Mouse (Mus musculus) heart, embryonic 13.5 days (tissue): ENCODE measurements around the gene Magee1. TPM values are rescaled to one million over a fixed set of nuclear protein-coding genes. Genes with fewer than 3 reads are reported as not detected.
"Not testable (repeated sequence)": the region's sequence is repeated elsewhere in the genome, so short reads cannot be mapped to it uniquely, and the experiment has no call there.

ENCODE experiments used
- ATAC-seq: fragments of 200-750 bp; cut with Nextera tagmentation; 2 replicates; pipeline ENCODE4 v1.8.0; 2017; ENCODE audit warnings: moderate TSS enrichment; ENCODE audit not compliant: insufficient number of reproducible peaks, low FRiP score, low TSS enrichment; ENCODE audit errors: extremely low read depth
- H3K27ac ChIP-seq: fragments of 300-500 bp; sonication (generic); replicated peaks from 2 replicates; pipeline ENCODE4 v1.5.1; 2015; ENCODE audit warnings: moderate library complexity, mild to moderate bottlenecking, inconsistent platforms
- H3K27me3 ChIP-seq: fragments of 300-500 bp; sonication (generic); replicated peaks from 2 replicates; pipeline ENCODE4 v1.6.1; 2015; ENCODE audit warnings: mild to moderate bottlenecking, inconsistent platforms
- H3K36me3 ChIP-seq: fragments of 300-500 bp; sonication (generic); 2 replicates; pipeline ENCODE4 v1.6.1; 2015; ENCODE audit warnings: mild to moderate bottlenecking, inconsistent platforms
- H3K4me1 ChIP-seq: fragments of 300-500 bp; sonication (generic); 2 replicates; pipeline ENCODE4 v1.6.1; 2015; ENCODE audit warnings: inconsistent platforms
- H3K4me2 ChIP-seq: fragments of 300-500 bp; sonication (generic); 2 replicates; pipeline ENCODE4 v1.6.1; 2015; ENCODE audit warnings: inconsistent platforms, mild to moderate bottlenecking, moderate library complexity
- H3K4me3 ChIP-seq: fragments of 300-500 bp; sonication (generic); 2 replicates; pipeline ENCODE4 v1.5.1; 2015; ENCODE audit warnings: moderate library complexity, mild to moderate bottlenecking, inconsistent platforms
- H3K9ac ChIP-seq: fragments of 300-500 bp; sonication (generic); 2 replicates; pipeline ENCODE4 v1.6.1; 2015; ENCODE audit warnings: inconsistent platforms, mild to moderate bottlenecking, moderate library complexity
- H3K9me3 ChIP-seq: fragments of 300-500 bp; sonication (generic); 2 replicates; pipeline ENCODE4 v1.6.1; 2016; ENCODE audit warnings: inconsistent platforms
- WGBS: fragments of 180-500 bp; shearing (Covaris S2); methylation state at CpG from one replicate; pipeline ENCODE4 v1.1.7; 2015; ENCODE audit warnings: mixed read lengths; 5-methylcytosine and 5-hydroxymethylcytosine counted together
- polyA plus RNA-seq: library from polyadenylated mRNA; unstranded; fragments of >200 nt; fragmentation: Nextera tagmentation; extraction: Ambion mirVana; gene quantifications from 2 replicates; pipeline ENCODE4 v1.2.1, GENCODE M21; 2015

The Magee1 gene
- polyA plus RNA-seq, result 12.5 and 14.2 TPM in 2 replicates

GRCm38 (mm10) chrX:105120275-105121226, at the start of gene Magee1:
Magee1 (plus strand) TSS chrX:105120378.
- ATAC-seq, result peak; percentile 37; the same call in 1 of the 2 replicates
- H3K9me3 ChIP-seq, result no peaks in the 10 kb centered on the region
- H3K4me3 ChIP-seq, result peak within 1 kb of the TSS; percentile 69
- WGBS, result 8% methylated on average over 64 of the region's 65 CpGs
- H3K36me3 ChIP-seq, result no peaks in the 10 kb centered on the region; the same call in 1 of the 2 replicates
- H3K4me2 ChIP-seq, result peak within 1 kb of the TSS; percentile 86
- H3K4me1 ChIP-seq, result no peaks in the 10 kb centered on the region
- peak within 1 kb of the TSS; percentile 36; the same call in 1 of the 2 replicates for H3K27ac ChIP-seq
- H3K27me3 ChIP-seq, result peaks cover 64% of the 10 kb centered on the region
- H3K9ac ChIP-seq, result peak within 1 kb of the TSS; percentile 82

GRCm38 (mm10) chrX:105079151-105079550, 41.0 kb upstream of the Magee1 start:
- Histone ChIP-seq H3K9ac (peak overlapping the region; percentile 78), H3K9me3 (no peaks in the 10 kb centered on the region), H3K27me3 (no peaks in the 10 kb centered on the region), H3K4me3 (peak overlapping the region; percentile 64), H3K36me3 (peaks cover 19% of the 10 kb centered on the region), H3K4me1 (peaks cover 5% of the 10 kb centered on the region), H3K27ac (no peak overlapping the region), H3K4me2 (peak overlapping the region; percentile 79)
- WGBS, result 3% methylated on average over 12 of the region's 12 CpGs
- no peak for ATAC-seq

- no peaks in the 10 kb centered on the region for H3K9me3 ChIP-seq
- ATAC-seq, result peak; percentile 73
- peaks cover 5% of the 10 kb centered on the region for H3K4me1 ChIP-seq
- H3K4me3 ChIP-seq, result peak within 1 kb of the TSS; percentile 64
- peak within 1 kb of the TSS; percentile 40; the same call in 1 of the 2 replicates for H3K27ac ChIP-seq
- peak within 1 kb of the TSS; percentile 79 for H3K4me2 ChIP-seq
- H3K27me3 ChIP-seq, result no peaks in the 10 kb centered on the region
- peaks cover 22% of the 10 kb centered on the region for H3K36me3 ChIP-seq
- H3K9ac ChIP-seq, result peak within 1 kb of the TSS; percentile 80
- under 1% methylated on average over 35 of the region's 35 CpGs for WGBS
Observed at GRCm38 (mm10) chrX:105079615-105080092, 40.5 kb upstream of the Magee1 start, which contains the start of gene Pbdc1. Pbdc1 (plus strand) TSS chrX:105079756.

DNA sequence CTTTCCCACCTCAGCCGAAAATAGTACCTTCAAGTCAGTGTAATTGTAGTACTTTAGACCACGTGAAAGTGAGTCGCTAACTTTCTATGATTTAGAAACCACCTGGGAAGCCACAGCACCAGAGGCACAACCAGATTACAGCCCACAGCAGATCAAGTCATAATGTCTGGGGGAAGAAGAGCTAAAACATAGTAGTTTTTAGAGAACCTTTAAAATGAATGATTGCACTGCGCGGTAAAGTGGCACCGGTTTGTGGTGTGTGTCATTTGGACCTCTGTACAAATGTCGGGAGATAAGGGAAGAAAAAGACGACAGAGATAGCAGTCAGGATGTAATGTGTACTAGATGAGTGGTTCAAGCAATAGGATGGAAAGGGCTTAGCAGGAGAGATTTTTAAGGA, 40.1 kb upstream of the Magee1 start:
- no peaks in the 10 kb centered on the region for H3K27me3 ChIP-seq
- peak overlapping the region; percentile 64 for H3K4me3 ChIP-seq
- H3K4me2 ChIP-seq, result peak overlapping the region; percentile 79
- H3K27ac ChIP-seq, result peak overlapping the region; percentile 40; the same call in 1 of the 2 replicates
- ATAC-seq, result no peak
- peak overlapping the region; percentile 80 for H3K9ac ChIP-seq
- H3K36me3 ChIP-seq, result peaks cover 23% of the 10 kb centered on the region
- no peaks in the 10 kb centered on the region for H3K9me3 ChIP-seq
- peaks cover 5% of the 10 kb centered on the region for H3K4me1 ChIP-seq
- WGBS, result 4% methylated on average over 8 of the region's 8 CpGs

DNA sequence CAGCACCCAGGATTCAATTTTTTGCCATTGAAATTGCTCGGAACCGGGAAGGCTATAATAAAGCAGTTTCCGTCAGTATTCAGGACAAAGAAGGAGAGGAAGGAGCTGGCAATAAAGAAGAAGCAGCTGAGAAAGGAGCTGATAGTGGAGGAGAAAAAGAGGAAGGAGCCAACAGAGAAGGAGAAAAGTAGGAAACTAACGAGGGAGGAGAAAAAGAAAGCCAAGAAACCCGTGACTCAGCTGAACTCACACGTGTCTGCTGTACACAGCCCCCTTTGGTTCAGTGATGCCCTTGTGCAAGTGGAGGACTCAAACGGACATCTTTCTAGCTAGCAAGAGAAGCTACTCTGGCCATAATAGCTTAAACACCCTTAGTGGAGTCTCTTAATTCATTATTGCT, 37.2 kb upstream of the Magee1 start:
- 82% methylated on average over 7 of the region's 7 CpGs for WGBS
- H3K9ac ChIP-seq, H3K4me1 ChIP-seq, ATAC-seq, H3K4me2 ChIP-seq, H3K9me3 ChIP-seq, H3K4me3 ChIP-seq, H3K27ac ChIP-seq, H3K27me3 ChIP-seq: not testable (repeated sequence)
- peaks cover 37% of the 10 kb centered on the region for H3K36me3 ChIP-seq

GRCm38 (mm10) chrX:105104175-105104574, 16.0 kb upstream of the Magee1 start:
- Histone ChIP-seq H3K36me3 (peaks cover 15% of the 10 kb centered on the region), H3K4me2 (no peak overlapping the region)
- WGBS, result 40% methylated on average over 5 of the region's 5 CpGs

DNA sequence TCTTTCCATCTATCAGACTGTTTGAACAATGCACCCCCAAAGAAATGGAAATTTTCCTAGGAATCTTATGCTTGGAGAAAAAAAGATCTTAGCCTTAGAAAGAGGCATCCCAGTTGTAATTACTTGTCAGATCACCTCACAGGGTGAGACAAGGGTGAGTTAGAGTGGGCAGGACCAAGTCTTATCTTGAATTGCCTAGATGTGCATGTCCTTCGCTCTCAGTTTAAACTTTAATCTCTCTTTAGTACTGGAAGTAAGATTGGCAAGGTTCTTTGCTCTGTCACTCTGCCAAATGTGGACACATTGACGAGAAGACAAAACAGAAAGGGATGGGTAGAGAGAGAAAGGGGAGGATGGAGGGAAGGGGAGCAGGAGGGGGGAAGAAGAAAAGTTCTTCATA, 5.2 kb upstream of the Magee1 start:
- ATAC-seq, result no peak

More at GRCm38 (mm10) chrX:105104175-105104574, 16.0 kb upstream of the Magee1 start:
- Histone ChIP-seq H3K27me3 (no peaks in the 10 kb centered on the region), H3K27ac (no peak overlapping the region), H3K9ac (no peak overlapping the region), H3K4me1 (no peaks in the 10 kb centered on the region), H3K4me3 (no peak overlapping the region), H3K9me3 (no peaks in the 10 kb centered on the region)
- ATAC-seq, result no peak

DNA sequence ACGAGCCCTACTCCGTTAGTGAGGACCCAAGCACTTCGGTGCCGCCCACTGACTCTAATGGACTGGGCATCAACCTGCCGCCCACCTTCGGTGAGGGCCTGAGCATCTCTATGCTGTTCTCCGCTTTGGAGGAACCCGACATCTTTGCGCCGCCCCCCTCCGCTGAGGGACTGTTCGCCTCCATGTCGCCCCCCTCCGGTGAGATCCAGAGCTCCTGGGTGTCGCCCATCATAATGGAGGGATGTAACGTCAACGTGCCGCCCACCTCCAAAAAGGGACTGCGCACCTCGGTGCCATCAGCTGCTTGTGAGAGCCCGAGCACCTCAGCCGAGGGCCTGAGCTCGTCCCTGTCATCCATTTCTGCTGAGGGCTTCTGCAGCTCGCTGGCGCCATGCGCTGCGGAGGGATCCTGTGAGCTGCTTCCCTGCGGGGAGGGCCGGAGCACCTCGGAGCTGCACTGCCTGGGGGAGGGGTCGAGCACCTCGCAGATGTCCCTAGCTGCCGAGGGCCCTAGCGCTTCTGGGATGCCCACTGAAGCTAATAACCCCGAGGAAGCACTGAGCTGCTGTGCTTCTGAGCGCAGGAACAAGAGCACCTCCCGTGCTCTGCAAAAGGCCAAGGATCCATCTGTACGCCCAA, 1.2 kb downstream of the Magee1 start:
- 10% methylated on average over 38 of the region's 38 CpGs for WGBS
- peaks cover 64% of the 10 kb centered on the region for H3K27me3 ChIP-seq
- peak overlapping the region; percentile 86 for H3K4me2 ChIP-seq
- H3K36me3 ChIP-seq, result no peaks in the 10 kb centered on the region; the same call in 1 of the 2 replicates
- H3K27ac ChIP-seq, result no peak overlapping the region
- ATAC-seq, result peak; percentile 51; the same call in 1 of the 2 replicates
- no peaks in the 10 kb centered on the region for H3K9me3 ChIP-seq
- peak overlapping the region; percentile 69 for H3K4me3 ChIP-seq
- no peaks in the 10 kb centered on the region for H3K4me1 ChIP-seq
- H3K9ac ChIP-seq, result peak overlapping the region; percentile 82

More for the DNA sequence above, 5.2 kb upstream of the Magee1 start:
- H3K4me1 ChIP-seq, result no peaks in the 10 kb centered on the region
- no peak overlapping the region for H3K9ac ChIP-seq
- no peak overlapping the region for H3K4me3 ChIP-seq
- no peaks in the 10 kb centered on the region for H3K9me3 ChIP-seq
- H3K36me3 ChIP-seq, result no peaks in the 10 kb centered on the region
- H3K27ac ChIP-seq, result no peak overlapping the region
- 42% methylated on average over 2 of the region's 2 CpGs for WGBS
- H3K4me2 ChIP-seq, result no peak overlapping the region
- H3K27me3 ChIP-seq, result peaks cover 21% of the 10 kb centered on the region

DNA sequence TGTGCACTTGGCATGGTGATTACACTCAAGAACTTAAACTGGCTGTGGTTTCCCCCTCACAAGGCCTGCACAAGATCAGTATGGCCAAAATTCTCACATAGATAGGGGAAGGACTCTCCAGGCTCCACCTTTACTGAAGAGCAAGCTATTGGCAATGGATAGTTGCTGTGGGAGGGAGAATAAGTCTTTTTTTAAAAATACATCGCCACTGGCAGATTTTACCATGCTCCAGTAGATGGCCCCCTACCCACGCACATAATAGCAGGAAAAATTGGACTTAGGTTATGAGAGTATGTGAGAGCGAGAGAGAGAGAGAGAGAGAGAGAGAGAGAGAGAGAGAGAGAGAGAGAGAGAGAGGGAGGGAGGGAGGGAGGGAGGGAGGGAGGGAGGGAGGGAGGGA, 4.7 kb downstream of the Magee1 start:
- no peak for ATAC-seq
- 13% methylated on average over 2 of the region's 3 CpGs for WGBS
- Histone ChIP-seq H3K9me3 (no peaks in the 10 kb centered on the region), H3K27ac (no peak overlapping the region), H3K36me3 (no peaks in the 10 kb centered on the region; the same call in 1 of the 2 replicates), H3K4me3 (no peak overlapping the region), H3K27me3 (peaks cover 49% of the 10 kb centered on the region), H3K9ac (no peak overlapping the region), H3K4me2 (no peak overlapping the region), H3K4me1 (no peaks in the 10 kb centered on the region)

GRCm38 (mm10) chrX:105151872-105152461, 31.8 kb downstream of the Magee1 start:
- Histone ChIP-seq H3K9ac (peak overlapping the region; percentile 37; the same call in 1 of the 2 replicates), H3K36me3 (no peaks in the 10 kb centered on the region)

DNA sequence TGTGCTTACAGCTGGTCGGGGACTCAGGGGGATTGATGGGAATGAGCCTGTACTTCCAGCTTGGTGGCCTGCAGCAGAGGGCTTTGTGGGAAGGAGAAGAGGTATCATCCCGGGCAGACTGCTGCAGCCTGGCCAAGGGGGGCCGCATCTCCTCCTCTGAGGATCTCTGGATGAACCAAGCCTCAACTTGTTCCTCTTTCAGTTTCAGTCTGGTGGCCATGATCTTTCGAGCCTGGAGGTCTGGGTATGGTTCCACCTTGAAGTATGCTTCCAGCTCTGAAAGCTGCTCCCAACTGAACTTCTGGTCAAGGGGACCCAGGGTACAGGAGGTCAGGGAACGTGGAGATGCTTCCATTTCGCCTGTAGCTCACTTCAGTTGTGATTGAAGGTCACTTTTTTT, 44.8 kb downstream of the Magee1 start:
- WGBS, result 65% methylated on average over 6 of the region's 6 CpGs
- ATAC-seq, H3K9me3 ChIP-seq, H3K4me3 ChIP-seq, H3K4me1 ChIP-seq, H3K4me2 ChIP-seq, H3K36me3 ChIP-seq, H3K9ac ChIP-seq, H3K27ac ChIP-seq: not testable (repeated sequence)
- H3K27me3 ChIP-seq, result peaks cover 48% of the 10 kb centered on the region

More at GRCm38 (mm10) chrX:105151872-105152461, 31.8 kb downstream of the Magee1 start:
- no peaks in the 10 kb centered on the region for H3K4me1 ChIP-seq
- peak overlapping the region; percentile 58 for H3K4me2 ChIP-seq
- peak overlapping the region; percentile 47 for H3K4me3 ChIP-seq
- H3K27ac ChIP-seq, result no peak overlapping the region
- no peak for ATAC-seq
- H3K9me3 ChIP-seq, result no peaks in the 10 kb centered on the region
- peaks cover 55% of the 10 kb centered on the region for H3K27me3 ChIP-seq
- WGBS, result 43% methylated on average over 25 of the region's 26 CpGs
